Mouse (Mus musculus): Measurements from ENCODE around the gene Nup85. TPM values are rescaled to one million over a fixed set of nuclear protein-coding genes. Genes with fewer than 3 reads are reported as not detected.

Nup85 gene
- 58.3 TPM for polyA plus RNA-seq (2017; shearing (Covaris generic))

DNA sequence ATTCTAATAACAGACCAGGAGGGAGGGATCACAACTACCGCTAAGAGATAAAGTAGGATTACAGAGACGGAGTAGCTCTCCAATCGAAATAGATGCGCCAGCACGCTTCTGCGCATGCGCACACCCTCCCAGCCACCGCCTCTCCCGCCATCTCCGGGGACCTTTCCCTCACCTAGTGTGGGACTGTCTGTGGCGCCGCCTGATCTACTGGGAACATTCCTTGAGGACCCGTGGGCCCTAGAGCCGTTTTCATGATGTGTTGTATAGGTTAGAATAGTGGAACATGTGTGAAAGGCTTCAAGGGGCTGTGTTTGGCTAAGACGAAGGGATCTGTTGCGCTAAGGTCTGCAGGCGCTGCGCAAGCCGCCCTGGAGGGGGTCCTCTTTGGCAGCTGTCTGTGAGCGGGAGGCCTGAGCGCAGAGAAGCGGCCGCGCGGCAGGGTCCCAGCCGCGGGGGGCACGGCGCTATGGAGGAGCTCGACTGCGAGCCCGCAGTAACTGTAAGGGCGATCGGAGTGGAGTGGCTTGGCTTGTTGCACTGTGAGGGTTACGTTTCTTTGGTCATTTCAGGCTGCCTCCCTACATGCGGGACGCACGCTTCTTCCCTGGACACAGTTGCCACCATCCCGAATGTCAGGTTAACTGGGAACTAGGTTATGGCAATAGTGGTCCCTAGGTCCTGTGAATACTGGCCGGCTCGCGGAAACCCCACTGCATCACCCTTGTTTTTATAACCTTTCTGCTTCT is at the start of gene Nup85:
Nup85 (plus strand) TSS at position 371 of the 746 bp plus-strand sequence.

GRCm38 (mm10) chr11:115536038-115536681 is 28.1 kb upstream of the Nup85 start, which contains the start of gene Sumo2:
Gene Sumo2 (minus strand): TSS chr11:115536276.

DNA sequence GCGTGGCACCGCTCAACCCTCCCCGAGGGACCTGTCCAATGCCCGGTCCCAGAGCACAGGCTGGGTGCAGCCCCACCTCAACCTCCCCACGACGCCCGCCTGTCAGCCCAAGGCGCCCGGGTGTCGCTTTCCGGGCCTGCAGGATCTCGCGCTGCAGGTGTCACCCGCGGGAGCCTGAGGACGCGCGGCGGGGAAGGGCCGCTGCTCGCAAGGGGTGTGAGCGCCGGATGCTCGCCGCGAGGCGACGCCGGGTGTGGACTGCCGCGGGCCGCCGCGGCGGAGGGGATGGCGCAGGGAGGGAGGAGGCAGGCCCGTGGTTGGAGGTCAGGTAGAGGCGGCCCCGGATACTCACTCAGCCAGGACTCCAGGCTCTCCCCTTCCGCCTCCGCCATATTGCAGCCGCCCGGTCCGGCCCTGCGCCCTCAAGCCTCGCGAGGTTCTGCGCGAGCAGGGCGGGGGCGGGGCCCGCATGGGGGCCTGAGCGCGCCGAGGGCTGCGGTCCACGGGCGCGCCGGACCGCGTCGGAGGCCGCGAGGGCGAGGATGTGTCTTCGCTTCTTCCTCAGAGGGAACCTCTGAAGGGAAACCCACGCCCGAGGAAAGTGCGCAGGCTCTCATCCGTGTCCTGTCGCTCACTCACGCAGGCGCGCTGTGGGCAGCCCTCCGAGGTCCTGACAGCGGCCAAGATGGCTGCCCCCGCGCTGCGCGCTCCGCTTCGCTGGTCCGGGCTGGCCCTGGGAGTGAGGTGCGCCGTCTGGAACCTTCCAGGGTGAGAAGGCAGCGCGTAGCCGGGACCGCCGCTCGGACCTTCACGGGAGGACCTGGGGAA is 39.5 kb downstream of the Nup85 start, which contains the start of the genes Mrps7 and Gga3:
Mrps7 (plus strand) TSS at position 450 of the 828 bp plus-strand sequence.
Gga3 (minus strand) TSS at position 576 of the 828 bp plus-strand sequence.

DNA sequence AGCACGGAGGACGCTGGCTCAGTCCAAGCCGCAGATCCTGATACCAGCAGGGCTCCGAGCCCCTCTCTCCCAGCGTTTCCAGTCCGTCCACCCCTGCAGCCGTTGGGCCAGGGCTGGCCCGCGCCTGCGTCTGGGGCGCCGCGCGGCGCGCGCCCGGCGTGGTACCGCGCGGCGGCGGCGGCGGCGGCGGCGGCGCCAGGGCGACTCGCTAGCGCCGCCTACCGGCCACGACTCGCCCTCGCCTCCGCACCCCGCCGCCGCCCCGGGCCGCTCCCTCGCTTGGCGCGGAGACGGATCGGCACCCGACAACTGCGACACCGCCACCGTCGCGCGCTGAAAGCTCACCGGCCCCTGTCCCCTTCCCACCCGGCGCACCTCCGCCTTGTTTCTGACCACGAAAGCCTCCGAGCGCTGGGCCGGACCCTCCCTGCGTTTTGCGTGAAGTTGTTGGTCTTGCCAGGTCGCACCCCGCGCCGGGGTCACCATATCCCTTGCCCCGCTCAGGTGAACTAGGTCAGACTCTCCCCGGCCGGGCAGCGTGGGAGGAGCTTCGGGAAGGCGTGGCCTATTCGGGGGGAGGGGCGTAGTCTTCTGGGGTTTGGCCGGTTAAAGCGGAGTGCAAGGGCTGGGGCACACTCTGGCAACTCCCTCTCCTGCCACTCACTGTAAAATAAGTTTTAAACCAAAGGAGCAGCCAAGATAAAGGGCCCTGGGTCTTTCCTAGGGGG is 48.3 kb downstream of the Nup85 start, which contains the start of gene Mif4gd:
Mif4gd (minus strand) TSS at position 560 of the 728 bp plus-strand sequence.

DNA sequence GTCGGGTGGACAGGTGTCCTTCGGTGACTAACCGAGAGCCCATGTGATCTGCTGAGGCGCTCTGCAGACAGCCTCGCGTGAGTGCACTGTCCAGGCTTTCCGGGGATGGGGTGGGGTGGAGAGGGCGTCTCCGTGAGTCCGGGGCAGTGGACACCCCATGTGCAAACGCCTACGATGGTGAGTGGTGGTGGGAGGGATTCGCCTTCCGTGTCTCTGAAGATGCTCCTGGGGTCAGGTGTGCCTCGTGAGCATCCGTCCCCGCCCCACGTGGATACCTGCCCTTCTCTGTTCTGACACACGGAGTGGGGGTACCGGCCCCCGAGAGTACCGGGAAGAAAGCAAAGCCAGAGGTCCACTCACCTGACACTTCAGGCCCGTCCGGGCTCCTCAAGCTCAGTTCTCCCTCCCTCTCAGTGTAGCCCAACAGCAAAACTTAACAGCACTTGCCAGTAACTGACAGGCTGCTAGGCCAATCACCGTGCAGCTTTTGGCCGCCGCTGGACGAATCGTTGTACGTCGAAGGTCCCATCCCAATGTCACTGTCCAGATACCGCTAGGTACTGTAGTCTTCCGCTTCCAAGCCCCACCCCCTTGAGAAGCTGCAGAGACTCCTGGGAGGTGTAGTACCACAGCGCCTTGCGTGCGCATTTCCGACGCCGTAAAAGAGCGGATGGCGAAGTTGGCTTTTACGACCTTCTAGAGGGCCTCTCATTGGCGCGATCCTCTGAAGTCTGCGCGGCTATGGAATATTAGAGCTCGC is 63.7 kb downstream of the Nup85 start, which contains the start of gene Slc25a19:
Slc25a19 (minus strand) TSS at position 591 of the 760 bp plus-strand sequence.

Other genes with a start within 250 kb of the Nup85 start
- gene Ush1g, start 242.4 kb upstream of the Nup85 start, polyA plus RNA-seq (2017; shearing (Covaris generic)), result not detected
- 0.32 TPM for gene Otop3, start 229.7 kb upstream of the Nup85 start, polyA plus RNA-seq (2017; shearing (Covaris generic))
- 47.3 TPM for gene Hid1, start 196.7 kb upstream of the Nup85 start, polyA plus RNA-seq (2017; shearing (Covaris generic))
- 0.34 TPM for gene Cdr2l, start 182.5 kb upstream of the Nup85 start, polyA plus RNA-seq (2017; shearing (Covaris generic))
- 82.4 TPM for gene Mrpl58, start 160.7 kb upstream of the Nup85 start, polyA plus RNA-seq (2017; shearing (Covaris generic))
- gene Atp5h, start 144.5 kb upstream of the Nup85 start, polyA plus RNA-seq (2017; shearing (Covaris generic)), result 600 TPM
- gene Kctd2, start 144.3 kb upstream of the Nup85 start, polyA plus RNA-seq (2017; shearing (Covaris generic)), result 81.7 TPM
- gene Trim80, start 123.9 kb upstream of the Nup85 start, polyA plus RNA-seq (2017; shearing (Covaris generic)), result 0.45 TPM
- 1.3 TPM for gene Slc16a5, start 102.0 kb upstream of the Nup85 start, polyA plus RNA-seq (2017; shearing (Covaris generic))
- gene Armc7, start 88.8 kb upstream of the Nup85 start, polyA plus RNA-seq (2017; shearing (Covaris generic)), result 45.1 TPM
- gene Nt5c, start 72.6 kb upstream of the Nup85 start, polyA plus RNA-seq (2017; shearing (Covaris generic)), result 208 TPM
- 368 TPM for gene Jpt1, start 50.0 kb upstream of the Nup85 start, polyA plus RNA-seq (2017; shearing (Covaris generic))
- gene Sumo2, start 28.2 kb upstream of the Nup85 start, polyA plus RNA-seq (2017; shearing (Covaris generic)), result 690 TPM
- gene Mrps7, start 39.5 kb downstream of the Nup85 start, polyA plus RNA-seq (2017; shearing (Covaris generic)), result 94.3 TPM
- 33.7 TPM for gene Gga3, start 39.6 kb downstream of the Nup85 start, polyA plus RNA-seq (2017; shearing (Covaris generic))
- 499 TPM for gene Mif4gd, start 48.5 kb downstream of the Nup85 start, polyA plus RNA-seq (2017; shearing (Covaris generic))
- gene Slc25a19, start 63.9 kb downstream of the Nup85 start, polyA plus RNA-seq (2017; shearing (Covaris generic)), result 77.3 TPM
- gene Grb2, start 144.2 kb downstream of the Nup85 start, polyA plus RNA-seq (2017; shearing (Covaris generic)), result 258 TPM
- gene Tmem94, start 201.0 kb downstream of the Nup85 start, polyA plus RNA-seq (2017; shearing (Covaris generic)), result 16.2 TPM
- gene Caskin2, start 249.2 kb downstream of the Nup85 start, polyA plus RNA-seq (2017; shearing (Covaris generic)), result 1.2 TPM

All from effector memory CD4-positive, alpha-beta T cell, adult 7 months (primary cell).